Mouse (Mus musculus): ENCODE measurements around the gene Camsap3. TPM values are rescaled to one million over a fixed set of nuclear protein-coding genes. Genes with fewer than 3 reads are reported as not detected.

Gene Camsap3
- polyA plus RNA-seq, 1 experiment = 0.36 TPM

DNA sequence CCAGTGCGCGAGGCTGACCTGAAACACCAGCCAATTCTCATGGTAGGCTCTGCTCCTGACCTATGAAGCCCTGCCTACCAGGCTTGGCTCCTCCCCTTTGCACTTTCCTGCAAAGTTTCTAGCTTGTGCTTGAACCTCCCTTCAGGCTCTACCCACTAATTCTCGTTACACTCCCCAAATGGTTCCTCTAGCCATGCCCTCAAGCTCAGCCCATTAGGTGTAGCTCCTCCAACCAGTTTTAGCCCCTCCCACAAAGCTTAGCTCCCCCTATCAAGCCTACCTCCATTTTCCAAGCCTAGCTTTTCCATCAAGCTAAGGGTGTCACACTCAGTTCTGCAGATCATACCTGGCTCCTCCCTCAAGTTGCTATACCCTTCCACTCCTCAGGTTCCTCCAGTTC, 11.0 kb downstream of the Camsap3 start:
- no peak for TF ChIP-seq GATA1 (IDR thresholded peaks at IDR 0.05; ENCODE audit: borderline replicate concordance, low read length)
- no peak for TF ChIP-seq FLI1 (IDR thresholded peaks at IDR 0.05; ENCODE audit: low read length)
- H3K9me3 ChIP-seq = no peaks in the 10 kb centered on the region

DNA sequence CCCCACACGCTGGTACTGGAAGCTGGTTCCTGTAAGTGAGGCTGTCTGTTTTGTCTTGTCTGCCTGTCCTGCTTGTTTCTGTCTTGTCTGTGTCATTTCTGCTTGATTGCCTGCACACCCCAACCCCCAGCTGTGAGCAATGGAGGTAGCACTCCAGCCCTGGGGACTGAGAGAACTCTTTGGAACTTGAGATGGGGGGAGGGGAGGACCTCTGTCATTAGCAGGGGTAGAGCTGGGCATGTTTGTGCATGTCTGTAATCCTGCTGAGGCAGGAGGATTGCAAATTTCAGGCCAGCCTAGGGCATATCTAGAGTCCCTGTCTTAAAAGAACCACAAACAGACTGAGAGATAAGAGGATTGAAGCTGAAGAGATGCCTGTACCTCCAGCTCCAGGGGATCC, 12.1 kb downstream of the Camsap3 start:
- Histone ChIP-seq H3K4me1 (peaks cover 14% of the 10 kb centered on the region), H3K9me3 (no peaks in the 10 kb centered on the region), H3K27me3 (replicated peaks) (peaks cover 41% of the 10 kb centered on the region), H3K4me3 (replicated peaks) (no peak overlapping the region), H3K36me3 (replicated peaks; ENCODE audit: low read length) (no peaks in the 10 kb centered on the region)
- TF ChIP-seq GATA1 (IDR thresholded peaks at IDR 0.05; ENCODE audit: borderline replicate concordance, low read length) = no peak
- no peak for TF ChIP-seq FLI1 (IDR thresholded peaks at IDR 0.05; ENCODE audit: low read length)

More for the DNA sequence above, 11.0 kb downstream of the Camsap3 start:
- no peak overlapping the region for H3K4me3 ChIP-seq (replicated peaks)
- H3K4me1 ChIP-seq = peaks cover 22% of the 10 kb centered on the region
- peaks cover 40% of the 10 kb centered on the region for H3K27me3 ChIP-seq (replicated peaks)
- H3K36me3 ChIP-seq (replicated peaks; ENCODE audit: low read length) = no peaks in the 10 kb centered on the region

DNA sequence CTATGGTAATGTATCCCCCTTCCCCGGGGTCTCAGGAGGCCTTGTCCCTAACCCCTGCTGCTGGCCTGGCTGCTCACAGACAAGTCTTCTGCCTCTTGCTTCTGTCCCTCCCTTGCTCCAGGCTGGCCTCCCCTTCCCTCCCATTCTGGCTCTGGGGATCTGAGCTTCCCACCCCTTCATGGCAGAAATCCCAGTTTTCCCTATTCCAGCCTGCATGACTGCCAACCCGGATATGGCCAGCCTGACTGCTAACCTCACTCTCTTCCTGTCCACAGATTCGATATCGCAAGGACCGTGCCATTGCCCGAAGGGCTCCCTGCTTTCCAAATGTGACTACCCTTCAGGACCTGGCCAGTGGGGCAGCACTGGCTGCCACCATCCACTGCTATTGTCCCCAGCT, 13.3 kb downstream of the Camsap3 start:
- Histone ChIP-seq H3K27me3 (replicated peaks) (peaks cover 44% of the 10 kb centered on the region), H3K4me1 (peaks cover 14% of the 10 kb centered on the region), H3K9me3 (no peaks in the 10 kb centered on the region), H3K4me3 (replicated peaks) (no peak overlapping the region), H3K36me3 (replicated peaks; ENCODE audit: low read length) (no peaks in the 10 kb centered on the region)
- TF ChIP-seq FLI1 (IDR thresholded peaks at IDR 0.05; ENCODE audit: low read length) = no peak
- TF ChIP-seq GATA1 (IDR thresholded peaks at IDR 0.05; ENCODE audit: borderline replicate concordance, low read length) = no peak

- TF ChIP-seq FLI1 (IDR thresholded peaks at IDR 0.05; ENCODE audit: low read length) (no peak), GATA1 (IDR thresholded peaks at IDR 0.05; ENCODE audit: borderline replicate concordance, low read length) (no peak)
- H3K27me3 ChIP-seq (replicated peaks) = peaks cover 33% of the 10 kb centered on the region
- H3K4me3 ChIP-seq (replicated peaks) = no peak overlapping the region
- H3K4me1 ChIP-seq = peaks cover 28% of the 10 kb centered on the region
- H3K36me3 ChIP-seq (replicated peaks; ENCODE audit: low read length) = peaks cover 21% of the 10 kb centered on the region
- H3K9me3 ChIP-seq = no peaks in the 10 kb centered on the region
Measured at GRCm38 (mm10) chr8:3603439-3603838, 16.3 kb downstream of the Camsap3 start.

GRCm38 (mm10) chr8:3606593-3606992, 19.5 kb downstream of the Camsap3 start:
- no peak overlapping the region for H3K4me3 ChIP-seq (replicated peaks)
- H3K4me1 ChIP-seq = peaks cover 41% of the 10 kb centered on the region
- no peaks in the 10 kb centered on the region for H3K9me3 ChIP-seq
- H3K27me3 ChIP-seq (replicated peaks) = peaks cover 19% of the 10 kb centered on the region
- TF ChIP-seq FLI1 (IDR thresholded peaks at IDR 0.05; ENCODE audit: low read length) (no peak), GATA1 (IDR thresholded peaks at IDR 0.05; ENCODE audit: borderline replicate concordance, low read length) (no peak)
- H3K36me3 ChIP-seq (replicated peaks; ENCODE audit: low read length) = peaks cover 52% of the 10 kb centered on the region

GRCm38 (mm10) chr8:3607822-3608221, 20.7 kb downstream of the Camsap3 start:
- Histone ChIP-seq H3K4me1 (peaks cover 41% of the 10 kb centered on the region), H3K36me3 (replicated peaks; ENCODE audit: low read length) (peaks cover 65% of the 10 kb centered on the region), H3K27me3 (replicated peaks) (peaks cover 14% of the 10 kb centered on the region), H3K9me3 (no peaks in the 10 kb centered on the region), H3K4me3 (replicated peaks) (peak overlapping the region; percentile 47)
- TF ChIP-seq FLI1 (IDR thresholded peaks at IDR 0.05; ENCODE audit: low read length) = no peak
- no peak for TF ChIP-seq GATA1 (IDR thresholded peaks at IDR 0.05; ENCODE audit: borderline replicate concordance, low read length)

DNA sequence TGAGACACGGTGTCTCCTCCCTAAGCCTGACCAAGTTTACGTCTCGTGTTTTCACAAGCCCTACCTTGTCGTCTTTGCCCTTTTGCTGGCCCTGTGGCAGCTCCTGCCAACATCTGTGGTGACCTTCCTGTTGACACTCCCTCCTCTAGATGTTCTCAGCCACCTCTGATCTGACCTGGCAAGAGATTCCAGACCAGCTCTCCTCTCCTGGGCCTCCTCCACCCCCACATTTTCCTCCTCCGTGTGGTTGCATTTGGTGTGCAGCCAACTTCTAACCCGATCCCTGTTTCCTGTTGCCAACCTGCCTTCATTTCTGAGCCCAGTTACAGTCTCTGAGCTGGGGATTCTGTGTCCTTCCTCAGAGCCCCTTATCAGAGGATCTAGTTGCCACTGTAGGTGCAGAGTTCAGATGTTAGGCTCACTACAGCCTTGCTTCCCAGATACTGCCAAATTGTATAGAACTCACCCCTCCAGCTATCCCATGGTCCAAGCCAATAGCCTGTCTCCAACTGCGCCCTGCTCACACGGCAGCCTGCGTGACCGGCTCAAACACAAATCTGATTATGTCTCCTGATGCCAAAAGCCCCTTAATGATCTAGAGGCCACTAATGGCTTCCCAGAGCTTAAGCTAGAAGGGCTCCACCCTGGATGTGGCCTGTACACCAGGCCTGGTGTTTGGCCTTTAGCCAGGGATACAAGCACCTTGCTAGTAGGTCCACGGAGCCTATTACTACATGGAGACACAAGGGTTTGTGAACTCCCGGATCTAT, 22.1 kb downstream of the Camsap3 start:
- H3K36me3 ChIP-seq (replicated peaks; ENCODE audit: low read length) = peaks cover 79% of the 10 kb centered on the region
- TF ChIP-seq FLI1 (IDR thresholded peaks at IDR 0.05; ENCODE audit: low read length) (no peak), GATA1 (IDR thresholded peaks at IDR 0.05; ENCODE audit: borderline replicate concordance, low read length) (no peak)
- H3K4me1 ChIP-seq = peaks cover 41% of the 10 kb centered on the region

GRCm38 (mm10) chr8:3609816-3610150, 22.7 kb downstream of the Camsap3 start:
- no peak for TF ChIP-seq FLI1 (IDR thresholded peaks at IDR 0.05; ENCODE audit: low read length)
- TF ChIP-seq GATA1 (IDR thresholded peaks at IDR 0.05; ENCODE audit: borderline replicate concordance, low read length) = no peak
- Histone ChIP-seq H3K27me3 (replicated peaks) (no peaks in the 10 kb centered on the region), H3K36me3 (replicated peaks; ENCODE audit: low read length) (peaks cover 84% of the 10 kb centered on the region), H3K4me3 (replicated peaks) (no peak overlapping the region), H3K9me3 (no peaks in the 10 kb centered on the region), H3K4me1 (peaks cover 41% of the 10 kb centered on the region)

More for the DNA sequence above, 22.1 kb downstream of the Camsap3 start:
- peaks cover 4% of the 10 kb centered on the region for H3K27me3 ChIP-seq (replicated peaks)
- no peak overlapping the region for H3K4me3 ChIP-seq (replicated peaks)
- H3K9me3 ChIP-seq = no peaks in the 10 kb centered on the region

GRCm38 (mm10) chr8:3621199-3621970, 34.3 kb downstream of the Camsap3 start, which contains the start of the genes Xab2 and Pet100:
Gene Xab2 (minus strand): TSS chr8:3621316.
Gene Pet100 (plus strand): TSS chr8:3621548.
- peaks cover 65% of the 10 kb centered on the region for H3K36me3 ChIP-seq (replicated peaks; ENCODE audit: low read length)
- TF ChIP-seq GATA1 (IDR thresholded peaks at IDR 0.05; ENCODE audit: borderline replicate concordance, low read length) = no peak
- TF ChIP-seq FLI1 (IDR thresholded peaks at IDR 0.05; ENCODE audit: low read length) = peak; percentile 63; the same call in 1 of the 2 replicates
- H3K27me3 ChIP-seq (replicated peaks) = no peaks in the 10 kb centered on the region

GRCm38 (mm10) chr8:3622119-3622518, 35.0 kb downstream of the Camsap3 start:
- Histone ChIP-seq H3K4me3 (replicated peaks) (peak overlapping the region; percentile 98), H3K36me3 (replicated peaks; ENCODE audit: low read length) (peaks cover 59% of the 10 kb centered on the region), H3K9me3 (no peaks in the 10 kb centered on the region), H3K4me1 (peaks cover 50% of the 10 kb centered on the region), H3K27me3 (replicated peaks) (no peaks in the 10 kb centered on the region)
- TF ChIP-seq FLI1 (IDR thresholded peaks at IDR 0.05; ENCODE audit: low read length) (no peak), GATA1 (IDR thresholded peaks at IDR 0.05; ENCODE audit: borderline replicate concordance, low read length) (no peak)

More at GRCm38 (mm10) chr8:3621199-3621970, 34.3 kb downstream of the Camsap3 start, which contains the start of the genes Xab2 and Pet100:
- peak within 1 kb of the TSS; percentile 98 for H3K4me3 ChIP-seq (replicated peaks)
- H3K9me3 ChIP-seq = no peaks in the 10 kb centered on the region
- peaks cover 43% of the 10 kb centered on the region for H3K4me1 ChIP-seq

All from megakaryocyte, embryonic 14.5 days (primary cell).